Mouse (Mus musculus): ENCODE data around the gene Ehmt1. TPM values are rescaled to one million over a fixed set of nuclear protein-coding genes. Genes with fewer than 3 reads are reported as not detected.

Ehmt1 gene
- total and polyA plus RNA-seq, 2 experiments from 2014 or later = 63.3 to 67.8 TPM

GRCm38 (mm10) chr2:24863010-24863409, 56.4 kb downstream of the Ehmt1 start:
- Histone ChIP-seq H3K9me3 (ENCODE audit: low read length) (no peaks in the 10 kb centered on the region), H3K9ac (replicated peaks; ENCODE audit: low read length, poor library complexity, severe bottlenecking) (no peak overlapping the region), H3K4me1 (ENCODE audit: insufficient read depth, low read length) (no peaks in the 10 kb centered on the region), H3K36me3 (ENCODE audit: insufficient read depth, low read length) (peaks cover 13% of the 10 kb centered on the region), H3K27ac (ENCODE audit: low read depth, low read length) (no peak overlapping the region), H3K27me3 (ENCODE audit: insufficient read depth, low read length) (no peaks in the 10 kb centered on the region), H3K4me2 (ENCODE audit: low read depth, low read length, poor library complexity, severe bottlenecking) (no peak overlapping the region), H3K4me3 (ENCODE audit: low read depth, low read length) (no peak overlapping the region)
- ATAC-seq (ENCODE audit: low FRiP score) (no peak), DNase-seq (ENCODE audit: low spot score) (no peak)
- WGBS = 90% methylated on average over 8 of the region's 8 CpGs
- TF ChIP-seq CTCF (IDR thresholded peaks at IDR 0.05) = peak; percentile 26; the same call in 1 of the 2 replicates

DNA sequence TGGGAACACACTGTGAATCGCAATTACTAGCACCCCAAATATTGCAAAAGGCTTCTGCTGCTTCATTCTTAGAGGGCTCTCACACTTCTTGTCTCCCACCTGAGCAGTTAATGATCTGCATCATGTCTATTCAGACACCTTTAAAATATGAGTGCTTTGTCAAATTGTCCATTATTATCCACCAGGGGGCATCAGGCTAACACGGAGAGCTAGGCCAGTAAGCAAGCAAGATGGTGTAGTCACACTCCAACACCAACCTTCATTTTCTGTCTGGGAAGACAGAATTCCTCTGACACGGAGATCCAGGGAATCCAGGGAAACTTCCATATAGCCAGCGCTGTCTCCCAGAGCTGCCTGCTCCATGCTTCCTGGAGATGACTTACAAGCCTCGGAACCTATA, 67.0 kb downstream of the Ehmt1 start:
- 0 out of 2 replicates have a peak overlapping the region, but pooled peaks have one; percentile 43 for H3K27ac ChIP-seq (ENCODE audit: low read depth, low read length)
- DNase-seq (ENCODE audit: low spot score) (peak; percentile 60), ATAC-seq (ENCODE audit: low FRiP score) (no peak)
- no peak overlapping the region for H3K4me3 ChIP-seq (ENCODE audit: low read depth, low read length)
- no peak overlapping the region for H3K9ac ChIP-seq (replicated peaks; ENCODE audit: low read length, poor library complexity, severe bottlenecking)
- H3K4me2 ChIP-seq (ENCODE audit: low read depth, low read length, poor library complexity, severe bottlenecking) = no peak overlapping the region
- WGBS = 69% methylated on average over 5 of the region's 5 CpGs
- no peaks in the 10 kb centered on the region for H3K27me3 ChIP-seq (ENCODE audit: insufficient read depth, low read length)
- H3K4me1 ChIP-seq (ENCODE audit: insufficient read depth, low read length) = no peaks in the 10 kb centered on the region
- TF ChIP-seq CTCF (IDR thresholded peaks at IDR 0.05) = peak; percentile 81
- H3K36me3 ChIP-seq (ENCODE audit: insufficient read depth, low read length) = peaks cover 30% of the 10 kb centered on the region
- no peaks in the 10 kb centered on the region for H3K9me3 ChIP-seq (ENCODE audit: low read length)

DNA sequence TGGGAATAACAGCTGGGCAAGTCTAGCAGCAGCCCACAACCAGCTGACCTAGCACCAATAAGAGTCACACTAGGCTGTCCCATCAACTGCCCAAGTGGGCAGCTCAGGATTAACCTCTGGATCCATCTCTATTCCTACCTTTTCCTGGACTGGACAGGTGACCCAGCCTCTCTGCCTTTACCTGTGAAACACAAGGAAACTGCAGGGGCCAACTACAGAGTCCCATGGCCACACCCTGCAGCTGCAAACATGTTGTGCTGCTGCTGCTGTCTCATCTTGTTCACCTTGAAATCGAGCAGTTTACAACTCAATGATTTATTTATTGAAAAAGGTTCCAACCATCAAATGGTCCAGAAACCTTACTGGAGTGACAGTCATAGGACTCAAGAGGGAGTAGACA, 72.9 kb downstream of the Ehmt1 start:
- TF ChIP-seq CTCF (IDR thresholded peaks at IDR 0.05) = no peak
- Histone ChIP-seq H3K9ac (replicated peaks; ENCODE audit: low read length, poor library complexity, severe bottlenecking) (no peak overlapping the region), H3K27me3 (ENCODE audit: insufficient read depth, low read length) (no peaks in the 10 kb centered on the region), H3K4me2 (ENCODE audit: low read depth, low read length, poor library complexity, severe bottlenecking) (no peak overlapping the region), H3K9me3 (ENCODE audit: low read length) (no peaks in the 10 kb centered on the region), H3K36me3 (ENCODE audit: insufficient read depth, low read length) (peaks cover 10% of the 10 kb centered on the region), H3K4me3 (ENCODE audit: low read depth, low read length) (no peak overlapping the region), H3K27ac (ENCODE audit: low read depth, low read length) (no peak overlapping the region), H3K4me1 (ENCODE audit: insufficient read depth, low read length) (no peaks in the 10 kb centered on the region)
- ATAC-seq (ENCODE audit: low FRiP score) (no peak), DNase-seq (ENCODE audit: low spot score) (no peak)
- 90% methylated on average over 1 of the region's 1 CpGs for WGBS

DNA sequence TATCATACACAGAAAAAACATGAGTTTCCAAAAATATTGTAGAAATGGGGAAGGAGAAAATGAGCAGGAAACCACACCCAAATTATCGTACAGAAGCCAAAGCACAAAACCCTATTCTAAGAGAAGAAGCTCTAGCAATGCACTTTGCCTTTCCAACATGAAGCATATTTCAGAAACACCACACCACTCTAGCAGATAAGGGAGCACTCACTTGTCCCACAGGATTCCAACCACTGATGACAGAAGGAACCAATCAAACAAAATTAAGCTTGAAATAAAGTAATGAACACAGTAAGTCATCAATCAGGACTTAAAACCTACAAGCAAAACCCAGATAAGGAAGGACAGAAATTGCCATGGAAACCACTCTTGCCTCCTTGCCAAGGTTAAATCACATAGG, 74.2 kb downstream of the Ehmt1 start:
- Histone ChIP-seq H3K27ac (ENCODE audit: low read depth, low read length) (no peak overlapping the region), H3K36me3 (ENCODE audit: insufficient read depth, low read length) (peaks cover 15% of the 10 kb centered on the region), H3K9ac (replicated peaks; ENCODE audit: low read length, poor library complexity, severe bottlenecking) (no peak overlapping the region), H3K4me3 (ENCODE audit: low read depth, low read length) (no peak overlapping the region), H3K27me3 (ENCODE audit: insufficient read depth, low read length) (no peaks in the 10 kb centered on the region), H3K4me1 (ENCODE audit: insufficient read depth, low read length) (no peaks in the 10 kb centered on the region), H3K4me2 (ENCODE audit: low read depth, low read length, poor library complexity, severe bottlenecking) (no peak overlapping the region), H3K9me3 (ENCODE audit: low read length) (no peaks in the 10 kb centered on the region)
- ATAC-seq (ENCODE audit: low FRiP score) = no peak
- no peak for DNase-seq (ENCODE audit: low spot score)
- TF ChIP-seq CTCF (IDR thresholded peaks at IDR 0.05) = no peak
- 90% methylated on average over 1 of the region's 1 CpGs for WGBS

- DNase-seq (ENCODE audit: low spot score) (no peak), ATAC-seq (ENCODE audit: low FRiP score) (no peak)
- WGBS = 90% methylated on average over 3 of the region's 3 CpGs
- no peak overlapping the region for H3K9ac ChIP-seq (replicated peaks; ENCODE audit: low read length, poor library complexity, severe bottlenecking)
- H3K4me3 ChIP-seq (ENCODE audit: low read depth, low read length) = no peak overlapping the region
- no peaks in the 10 kb centered on the region for H3K4me1 ChIP-seq (ENCODE audit: insufficient read depth, low read length)
- no peak overlapping the region for H3K27ac ChIP-seq (ENCODE audit: low read depth, low read length)
- TF ChIP-seq CTCF (IDR thresholded peaks at IDR 0.05) = no peak
- H3K27me3 ChIP-seq (ENCODE audit: insufficient read depth, low read length) = no peaks in the 10 kb centered on the region
- H3K36me3 ChIP-seq (ENCODE audit: insufficient read depth, low read length) = peaks cover 18% of the 10 kb centered on the region; the same call in 1 of the 2 replicates
- no peaks in the 10 kb centered on the region for H3K9me3 ChIP-seq (ENCODE audit: low read length)
- no peak overlapping the region for H3K4me2 ChIP-seq (ENCODE audit: low read depth, low read length, poor library complexity, severe bottlenecking)
These were observed 88.8 kb downstream of the Ehmt1 start for GRCm38 (mm10) chr2:24830614-24831013.

DNA sequence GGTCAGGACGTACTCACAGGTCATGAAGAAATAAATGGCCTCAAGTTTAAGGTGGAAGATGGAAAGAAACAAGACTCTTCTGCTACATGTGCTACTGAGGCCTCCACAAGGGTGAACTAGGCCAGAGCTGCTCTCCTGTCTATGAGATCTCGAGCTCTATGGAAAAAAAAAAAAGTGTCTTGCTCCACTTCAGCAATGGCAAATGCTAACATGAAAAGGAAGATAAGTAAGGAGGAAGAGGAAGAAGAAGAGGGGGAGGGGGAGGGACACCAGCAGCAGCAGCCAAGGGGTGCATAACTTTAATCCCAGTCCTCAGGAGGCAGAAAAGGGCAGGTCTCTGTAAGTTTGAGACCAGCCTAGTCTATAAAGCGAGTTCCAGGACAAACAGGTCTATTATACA, 109.7 kb downstream of the Ehmt1 start:
- no peak for ATAC-seq (ENCODE audit: low FRiP score)
- Histone ChIP-seq H3K36me3 (ENCODE audit: insufficient read depth, low read length) (peaks cover 53% of the 10 kb centered on the region), H3K4me2 (ENCODE audit: low read depth, low read length, poor library complexity, severe bottlenecking) (no peak overlapping the region)

More for the DNA sequence above, 109.7 kb downstream of the Ehmt1 start:
- Histone ChIP-seq H3K9ac (replicated peaks; ENCODE audit: low read length, poor library complexity, severe bottlenecking) (no peak overlapping the region), H3K4me1 (ENCODE audit: insufficient read depth, low read length) (no peaks in the 10 kb centered on the region), H3K9me3 (ENCODE audit: low read length) (no peaks in the 10 kb centered on the region), H3K4me3 (ENCODE audit: low read depth, low read length) (no peak overlapping the region), H3K27me3 (ENCODE audit: insufficient read depth, low read length) (no peaks in the 10 kb centered on the region), H3K27ac (ENCODE audit: low read depth, low read length) (no peak overlapping the region)
- no peak for TF ChIP-seq CTCF (IDR thresholded peaks at IDR 0.05)
- DNase-seq (ENCODE audit: low spot score) = no peak
- 86% methylated on average over 3 of the region's 3 CpGs for WGBS

Data from midbrain, postnatal 0 days (tissue).